Mouse (Mus musculus): ENCODE data around the gene Cfap65. TPM values are rescaled to one million over a fixed set of nuclear protein-coding genes. Genes with fewer than 3 reads are reported as not detected.
A peak's percentile ranks its signal among the peaks of the same experiment; 100 is the strongest.

Gene Cfap65
- total RNA-seq (2014; rRNA removed), result not detected in 2 replicates
- not detected in 2 replicates for polyA plus RNA-seq (2012; rRNA removed)

- no peak within 1 kb of the TSS for H3K9ac ChIP-seq (ENCODE audit: low read depth, low read length)
- DNase-seq (ENCODE audit: extremely low read depth, low read depth, low spot score), result peak; percentile 67
- WGBS, result 3% methylated on average over 18 of the region's 18 CpGs
- H3K27me3 ChIP-seq (ENCODE audit: control insufficient read depth, insufficient read depth, low read length), result peaks cover 3% of the 10 kb centered on the region; the same call in 1 of the 2 replicates
- no peak within 1 kb of the TSS for H3K27ac ChIP-seq (replicated peaks; ENCODE audit: insufficient read depth, low read depth, low read length)
- no peak within 1 kb of the TSS for H3K4me3 ChIP-seq (ENCODE audit: insufficient read depth, low read depth, low read length)
- no peaks in the 10 kb centered on the region for H3K79me2 ChIP-seq (ENCODE audit: control insufficient read depth, insufficient read depth, low read length)
- TF ChIP-seq CTCF (IDR thresholded peaks at IDR 0.05; ENCODE audit: low read depth, low read length) (no peak), POLR2A (IDR thresholded peaks at IDR 0.05; ENCODE audit: extremely low read depth, insufficient read depth, low read length) (no peak)
- no peaks in the 10 kb centered on the region for H3K36me3 ChIP-seq (ENCODE audit: control insufficient read depth, insufficient read depth, low read length)
- H3K4me1 ChIP-seq (ENCODE audit: control insufficient read depth, insufficient read depth, low read length), result no peaks in the 10 kb centered on the region
These were observed at the start of gene Cfap65 for GRCm38 (mm10) chr1:74935402-74935801. Gene Cfap65, minus strand, starts transcription at chr1:74935599.

GRCm38 (mm10) chr1:74977001-74977400 is 41.6 kb upstream of the Cfap65 start:
- Histone ChIP-seq H3K27ac (replicated peaks; ENCODE audit: insufficient read depth, low read depth, low read length) (no peak overlapping the region), H3K4me3 (ENCODE audit: insufficient read depth, low read depth, low read length) (no peak overlapping the region), H3K79me2 (ENCODE audit: control insufficient read depth, insufficient read depth, low read length) (no peaks in the 10 kb centered on the region), H3K36me3 (ENCODE audit: control insufficient read depth, insufficient read depth, low read length) (no peaks in the 10 kb centered on the region), H3K27me3 (ENCODE audit: control insufficient read depth, insufficient read depth, low read length) (no peaks in the 10 kb centered on the region), H3K9ac (ENCODE audit: low read depth, low read length) (no peak overlapping the region), H3K4me1 (ENCODE audit: control insufficient read depth, insufficient read depth, low read length) (peaks cover 2% of the 10 kb centered on the region; the same call in 1 of the 2 replicates)
- no peak for DNase-seq (ENCODE audit: extremely low read depth, low read depth, low spot score)
- TF ChIP-seq CTCF (IDR thresholded peaks at IDR 0.05; ENCODE audit: low read depth, low read length), result no peak
- TF ChIP-seq POLR2A (IDR thresholded peaks at IDR 0.05; ENCODE audit: extremely low read depth, insufficient read depth, low read length), result no peak
- WGBS, result 90% methylated on average over 8 of the region's 8 CpGs

- no peaks in the 10 kb centered on the region for H3K36me3 ChIP-seq (ENCODE audit: control insufficient read depth, insufficient read depth, low read length)
- no peak overlapping the region for H3K27ac ChIP-seq (replicated peaks; ENCODE audit: insufficient read depth, low read depth, low read length)
- TF ChIP-seq CTCF (IDR thresholded peaks at IDR 0.05; ENCODE audit: low read depth, low read length) (no peak), POLR2A (IDR thresholded peaks at IDR 0.05; ENCODE audit: extremely low read depth, insufficient read depth, low read length) (no peak)
- peaks cover 8% of the 10 kb centered on the region for H3K4me1 ChIP-seq (ENCODE audit: control insufficient read depth, insufficient read depth, low read length)
- no peaks in the 10 kb centered on the region for H3K27me3 ChIP-seq (ENCODE audit: control insufficient read depth, insufficient read depth, low read length)
- no peak overlapping the region for H3K4me3 ChIP-seq (ENCODE audit: insufficient read depth, low read depth, low read length)
- H3K9ac ChIP-seq (ENCODE audit: low read depth, low read length), result no peak overlapping the region
- no peaks in the 10 kb centered on the region for H3K79me2 ChIP-seq (ENCODE audit: control insufficient read depth, insufficient read depth, low read length)
- 97% methylated on average over 1 of the region's 1 CpGs for WGBS
- no peak for DNase-seq (ENCODE audit: extremely low read depth, low read depth, low spot score)
These were observed 40.5 kb upstream of the Cfap65 start for GRCm38 (mm10) chr1:74975936-74976335.

GRCm38 (mm10) chr1:74973590-74973989 is 38.2 kb upstream of the Cfap65 start:
- Histone ChIP-seq H3K79me2 (ENCODE audit: control insufficient read depth, insufficient read depth, low read length) (no peaks in the 10 kb centered on the region), H3K9ac (ENCODE audit: low read depth, low read length) (no peak overlapping the region), H3K27ac (replicated peaks; ENCODE audit: insufficient read depth, low read depth, low read length) (no peak overlapping the region), H3K36me3 (ENCODE audit: control insufficient read depth, insufficient read depth, low read length) (no peaks in the 10 kb centered on the region), H3K4me3 (ENCODE audit: insufficient read depth, low read depth, low read length) (no peak overlapping the region), H3K4me1 (ENCODE audit: control insufficient read depth, insufficient read depth, low read length) (peaks cover 15% of the 10 kb centered on the region), H3K27me3 (ENCODE audit: control insufficient read depth, insufficient read depth, low read length) (no peaks in the 10 kb centered on the region)
- TF ChIP-seq POLR2A (IDR thresholded peaks at IDR 0.05; ENCODE audit: extremely low read depth, insufficient read depth, low read length) (no peak), CTCF (IDR thresholded peaks at IDR 0.05; ENCODE audit: low read depth, low read length) (peak; percentile 43)
- 82% methylated on average over 6 of the region's 6 CpGs for WGBS
- no peak for DNase-seq (ENCODE audit: extremely low read depth, low read depth, low spot score)

GRCm38 (mm10) chr1:74971353-74972050 is 36.1 kb upstream of the Cfap65 start:
- DNase-seq (ENCODE audit: extremely low read depth, low read depth, low spot score), result peak; percentile 86
- WGBS, result 18% methylated on average over 4 of the region's 4 CpGs
- Histone ChIP-seq H3K27ac (replicated peaks; ENCODE audit: insufficient read depth, low read depth, low read length) (peak overlapping the region; percentile 79), H3K4me1 (ENCODE audit: control insufficient read depth, insufficient read depth, low read length) (peaks cover 15% of the 10 kb centered on the region), H3K4me3 (ENCODE audit: insufficient read depth, low read depth, low read length) (no peak overlapping the region), H3K79me2 (ENCODE audit: control insufficient read depth, insufficient read depth, low read length) (no peaks in the 10 kb centered on the region), H3K9ac (ENCODE audit: low read depth, low read length) (no peak overlapping the region; the same call in 1 of the 2 replicates), H3K27me3 (ENCODE audit: control insufficient read depth, insufficient read depth, low read length) (no peaks in the 10 kb centered on the region), H3K36me3 (ENCODE audit: control insufficient read depth, insufficient read depth, low read length) (no peaks in the 10 kb centered on the region)
- no peak for TF ChIP-seq POLR2A (IDR thresholded peaks at IDR 0.05; ENCODE audit: extremely low read depth, insufficient read depth, low read length)
- no peak for TF ChIP-seq CTCF (IDR thresholded peaks at IDR 0.05; ENCODE audit: low read depth, low read length)

GRCm38 (mm10) chr1:74967962-74968580 is 32.7 kb upstream of the Cfap65 start:
- no peak overlapping the region for H3K4me3 ChIP-seq (ENCODE audit: insufficient read depth, low read depth, low read length)
- H3K79me2 ChIP-seq (ENCODE audit: control insufficient read depth, insufficient read depth, low read length), result no peaks in the 10 kb centered on the region
- H3K27me3 ChIP-seq (ENCODE audit: control insufficient read depth, insufficient read depth, low read length), result no peaks in the 10 kb centered on the region
- peaks cover 19% of the 10 kb centered on the region for H3K4me1 ChIP-seq (ENCODE audit: control insufficient read depth, insufficient read depth, low read length)
- 42% methylated on average over 8 of the region's 8 CpGs for WGBS
- H3K27ac ChIP-seq (replicated peaks; ENCODE audit: insufficient read depth, low read depth, low read length), result no peak overlapping the region
- DNase-seq (ENCODE audit: extremely low read depth, low read depth, low spot score), result peak; percentile 69
- TF ChIP-seq POLR2A (IDR thresholded peaks at IDR 0.05; ENCODE audit: extremely low read depth, insufficient read depth, low read length) (no peak), CTCF (IDR thresholded peaks at IDR 0.05; ENCODE audit: low read depth, low read length) (no peak)
- H3K36me3 ChIP-seq (ENCODE audit: control insufficient read depth, insufficient read depth, low read length), result no peaks in the 10 kb centered on the region
- no peak overlapping the region for H3K9ac ChIP-seq (ENCODE audit: low read depth, low read length)
